Mouse (Mus musculus) heart, adult 2 months (tissue): ENCODE data around the gene Cd247. TPM values are rescaled to one million over a fixed set of nuclear protein-coding genes. Genes with fewer than 3 reads are reported as not detected.

Source experiments
- DNase-seq, 2 experiments: peaks; one replicate each; pipeline ENCODE4 v3.0.0; 2021
- H3K27ac ChIP-seq: fragments of 200-600 bp; 2 replicates; pipeline ENCODE4 v1.8.1; 2022
- H3K27me3 ChIP-seq: fragments of 200-500 bp; 2 replicates; pipeline ENCODE4 v1.6.1; 2012; ENCODE audit warnings: mild to moderate bottlenecking, low read length, inconsistent platforms, mixed read lengths; ENCODE audit not compliant: control insufficient read depth, insufficient read depth
- H3K36me3 ChIP-seq: fragments of 200-500 bp; 2 replicates; pipeline ENCODE4 v1.6.1; 2012; ENCODE audit warnings: low read length, inconsistent platforms; ENCODE audit not compliant: control insufficient read depth, insufficient read depth
- H3K4me1 ChIP-seq: fragments of 200-500 bp; 2 replicates; pipeline ENCODE4 v1.6.1; 2011; ENCODE audit warnings: low read length; ENCODE audit not compliant: control insufficient read depth, insufficient read depth
- H3K4me3 ChIP-seq: fragments of 200-600 bp; 2 replicates; pipeline ENCODE4 v1.8.1; 2022
- H3K79me2 ChIP-seq: fragments of 200-500 bp; replicated peaks from 2 replicates; pipeline ENCODE4 v1.6.1; 2012; ENCODE audit warnings: mild to moderate bottlenecking, inconsistent platforms, low read length, moderate library complexity, mixed read lengths; ENCODE audit not compliant: control insufficient read depth, insufficient read depth
- H3K9ac ChIP-seq: fragments of 200-500 bp; 2 replicates; pipeline ENCODE4 v1.6.1; 2012; ENCODE audit warnings: low read depth, mild to moderate bottlenecking, control low read depth, inconsistent platforms, low read length, mixed read lengths
- CTCF ChIP-seq: fragments of 200-600 bp; IDR thresholded peaks from 2 replicates; pipeline ENCODE4 v1.8.1; 2022; ENCODE audit warnings: antibody characterized with exemption, mild to moderate bottlenecking, moderate library complexity
- EP300 ChIP-seq: fragments of 200-500 bp; IDR thresholded peaks from 2 replicates; pipeline ENCODE4 v1.6.1; 2011; ENCODE audit warnings: low read depth, low read length, control low read depth; ENCODE audit not compliant: insufficient read depth
- POLR2A ChIP-seq: fragments of 200-500 bp; IDR thresholded peaks from 2 replicates; pipeline ENCODE4 v1.6.1; 2011; ENCODE audit warnings: mild to moderate bottlenecking, low read depth, low read length, control low read depth; ENCODE audit not compliant: insufficient read depth
- WGBS: fragments of 180-500 bp; shearing (Covaris S2); methylation state at CpG from one replicate; pipeline ENCODE4 v1.1.7; 2018; 5-methylcytosine and 5-hydroxymethylcytosine counted together
- intact Hi-C: fragments of 180-260 bp; cut with DNase I; formaldehyde crosslinking; loops from one replicate; pipeline ENCODE4 v1.15.1; 2025
- polyA plus RNA-seq: library from polyadenylated mRNA; depleted of rRNA; stranded (reverse); fragments of >200 nt; gene quantifications from 2 replicates; pipeline ENCODE4 v1.2.3, GENCODE M21; 2012
- total RNA-seq, 2 experiments: library from RNA; stranded (reverse); gene quantifications; 2 replicates each; pipeline ENCODE4 v1.2.3; 2021

The Cd247 gene
- total and polyA plus RNA-seq, 3 experiments: 0.52 to 2.4 (median 0.76) TPM

GRCm38 (mm10) chr1:165790461-165791210, 2.2 kb downstream of the Cd247 start:
- no peak overlapping the region for H3K9ac ChIP-seq
- no peak overlapping the region for H3K27ac ChIP-seq
- no peaks in the 10 kb centered on the region for H3K79me2 ChIP-seq
- no peak overlapping the region for H3K4me3 ChIP-seq
- TF ChIP-seq POLR2A (no peak), CTCF (no peak), EP300 (no peak)
- WGBS: 93% methylated on average over 17 of the region's 17 CpGs
- intact Hi-C loops: no loop called here
- no peak for DNase-seq
- no peaks in the 10 kb centered on the region for H3K4me1 ChIP-seq
- H3K36me3 ChIP-seq: no peaks in the 10 kb centered on the region
- H3K27me3 ChIP-seq: no peaks in the 10 kb centered on the region

- WGBS: 92% methylated on average over 9 of the region's 9 CpGs
- no peak overlapping the region for H3K4me3 ChIP-seq
- no peaks in the 10 kb centered on the region for H3K79me2 ChIP-seq
These were observed 2.9 kb downstream of the Cd247 start for GRCm38 (mm10) chr1:165791411-165791810.

GRCm38 (mm10) chr1:165801709-165802310, 13.3 kb downstream of the Cd247 start:
- no peaks in the 10 kb centered on the region for H3K36me3 ChIP-seq
- TF ChIP-seq CTCF (no peak), EP300 (no peak), POLR2A (no peak)
- no peaks in the 10 kb centered on the region for H3K27me3 ChIP-seq
- H3K4me3 ChIP-seq: no peak overlapping the region
- intact Hi-C loops: no loop called here
- no peak for DNase-seq
- H3K27ac ChIP-seq: no peak overlapping the region
- WGBS: 86% methylated on average over 11 of the region's 11 CpGs
- no peak overlapping the region for H3K9ac ChIP-seq
- no peaks in the 10 kb centered on the region for H3K79me2 ChIP-seq
- H3K4me1 ChIP-seq: no peaks in the 10 kb centered on the region

More at GRCm38 (mm10) chr1:165791411-165791810, 2.9 kb downstream of the Cd247 start:
- Histone ChIP-seq H3K4me1 (no peaks in the 10 kb centered on the region), H3K27ac (no peak overlapping the region), H3K9ac (no peak overlapping the region), H3K27me3 (no peaks in the 10 kb centered on the region), H3K36me3 (no peaks in the 10 kb centered on the region)
- no peak for TF ChIP-seq EP300
- no peak for TF ChIP-seq POLR2A
- TF ChIP-seq CTCF: no peak
- intact Hi-C loops: no loop called here
- no peak for DNase-seq

GRCm38 (mm10) chr1:165803107-165803506, 14.6 kb downstream of the Cd247 start:
- H3K27me3 ChIP-seq: no peaks in the 10 kb centered on the region
- no peak overlapping the region for H3K4me3 ChIP-seq

GRCm38 (mm10) chr1:165804133-165804532, 15.7 kb downstream of the Cd247 start:
- no peak for DNase-seq
- Histone ChIP-seq H3K36me3 (no peaks in the 10 kb centered on the region), H3K4me1 (no peaks in the 10 kb centered on the region), H3K27ac (no peak overlapping the region), H3K4me3 (no peak overlapping the region), H3K9ac (no peak overlapping the region), H3K79me2 (no peaks in the 10 kb centered on the region), H3K27me3 (no peaks in the 10 kb centered on the region)
- intact Hi-C loops: no loop called here
- no peak for TF ChIP-seq CTCF
- no peak for TF ChIP-seq POLR2A
- no peak for TF ChIP-seq EP300
- WGBS: 88% methylated on average over 4 of the region's 4 CpGs

More at GRCm38 (mm10) chr1:165803107-165803506, 14.6 kb downstream of the Cd247 start:
- no peak overlapping the region for H3K27ac ChIP-seq
- WGBS: 86% methylated on average over 5 of the region's 5 CpGs
- no peak for TF ChIP-seq POLR2A
- TF ChIP-seq CTCF: no peak
- TF ChIP-seq EP300: no peak
- no peaks in the 10 kb centered on the region for H3K36me3 ChIP-seq
- H3K79me2 ChIP-seq: no peaks in the 10 kb centered on the region
- H3K4me1 ChIP-seq: no peaks in the 10 kb centered on the region
- H3K9ac ChIP-seq: no peak overlapping the region
- intact Hi-C loops: no loop called here
- DNase-seq: no peak

GRCm38 (mm10) chr1:165810633-165811032, 22.2 kb downstream of the Cd247 start:
- no peak overlapping the region for H3K27ac ChIP-seq
- no peak overlapping the region for H3K9ac ChIP-seq
- H3K27me3 ChIP-seq: no peaks in the 10 kb centered on the region
- 68% methylated on average over 2 of the region's 2 CpGs for WGBS
- H3K4me1 ChIP-seq: peaks cover 3% of the 10 kb centered on the region
- no peak for TF ChIP-seq POLR2A
- TF ChIP-seq EP300: no peak
- no peak for TF ChIP-seq CTCF
- no peak overlapping the region for H3K4me3 ChIP-seq
- no peaks in the 10 kb centered on the region for H3K79me2 ChIP-seq
- intact Hi-C loops: no loop called here
- no peak for DNase-seq
- H3K36me3 ChIP-seq: no peaks in the 10 kb centered on the region
